Mouse (Mus musculus): ENCODE measurements around the gene 9330182L06Rik. TPM values are rescaled to one million over a fixed set of nuclear protein-coding genes. Genes with fewer than 3 reads are reported as not detected.

The 9330182L06Rik gene
- polyA plus RNA-seq, 1 experiment: 2.8 TPM

GRCm38 (mm10) chr5:9419964-9420363, 154.0 kb downstream of the 9330182L06Rik start:
- Histone ChIP-seq H3K4me1 (ENCODE audit: control insufficient read depth, insufficient read depth, low read length) (no peaks in the 10 kb centered on the region), H3K4me3 (ENCODE audit: insufficient read depth, low read length) (no peak overlapping the region), H3K27ac (ENCODE audit: insufficient read depth, low read length) (no peak overlapping the region)
- TF ChIP-seq POLR2A (IDR thresholded peaks at IDR 0.05; ENCODE audit: low read depth, low read length) (no peak), CTCF (IDR thresholded peaks at IDR 0.05; ENCODE audit: borderline replicate concordance, insufficient read depth, low read length) (peak; percentile 17; the same call in 1 of the 2 replicates)

GRCm38 (mm10) chr5:9424464-9424863, 158.5 kb downstream of the 9330182L06Rik start:
- no peaks in the 10 kb centered on the region for H3K4me1 ChIP-seq (ENCODE audit: control insufficient read depth, insufficient read depth, low read length)
- no peak for TF ChIP-seq POLR2A (IDR thresholded peaks at IDR 0.05; ENCODE audit: low read depth, low read length)
- TF ChIP-seq CTCF (IDR thresholded peaks at IDR 0.05; ENCODE audit: borderline replicate concordance, insufficient read depth, low read length): no peak
- H3K27ac ChIP-seq (ENCODE audit: insufficient read depth, low read length): no peak overlapping the region
- H3K4me3 ChIP-seq (ENCODE audit: insufficient read depth, low read length): no peak overlapping the region

DNA sequence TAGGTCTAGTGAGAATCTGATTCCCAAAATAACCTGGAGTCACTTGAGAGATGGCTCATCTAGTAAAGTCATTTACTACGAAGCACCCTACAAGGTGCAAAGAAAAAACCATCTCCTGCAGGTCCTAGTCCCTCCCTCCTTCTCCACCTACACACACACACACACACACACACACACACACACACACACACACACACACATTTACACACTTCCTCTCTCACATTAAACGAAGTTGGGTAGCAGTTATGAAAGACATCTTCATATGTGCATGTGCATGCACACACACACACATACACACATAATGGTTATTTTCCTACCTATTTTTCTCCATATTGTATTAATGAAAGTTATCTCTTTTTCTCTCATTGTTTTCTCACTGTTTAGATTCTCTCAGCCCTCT, 161.2 kb downstream of the 9330182L06Rik start:
- no peaks in the 10 kb centered on the region for H3K4me1 ChIP-seq (ENCODE audit: control insufficient read depth, insufficient read depth, low read length)
- TF ChIP-seq POLR2A (IDR thresholded peaks at IDR 0.05; ENCODE audit: low read depth, low read length) (no peak), CTCF (IDR thresholded peaks at IDR 0.05; ENCODE audit: borderline replicate concordance, insufficient read depth, low read length) (no peak)
- no peak overlapping the region for H3K27ac ChIP-seq (ENCODE audit: insufficient read depth, low read length)
- H3K4me3 ChIP-seq (ENCODE audit: insufficient read depth, low read length): no peak overlapping the region

DNA sequence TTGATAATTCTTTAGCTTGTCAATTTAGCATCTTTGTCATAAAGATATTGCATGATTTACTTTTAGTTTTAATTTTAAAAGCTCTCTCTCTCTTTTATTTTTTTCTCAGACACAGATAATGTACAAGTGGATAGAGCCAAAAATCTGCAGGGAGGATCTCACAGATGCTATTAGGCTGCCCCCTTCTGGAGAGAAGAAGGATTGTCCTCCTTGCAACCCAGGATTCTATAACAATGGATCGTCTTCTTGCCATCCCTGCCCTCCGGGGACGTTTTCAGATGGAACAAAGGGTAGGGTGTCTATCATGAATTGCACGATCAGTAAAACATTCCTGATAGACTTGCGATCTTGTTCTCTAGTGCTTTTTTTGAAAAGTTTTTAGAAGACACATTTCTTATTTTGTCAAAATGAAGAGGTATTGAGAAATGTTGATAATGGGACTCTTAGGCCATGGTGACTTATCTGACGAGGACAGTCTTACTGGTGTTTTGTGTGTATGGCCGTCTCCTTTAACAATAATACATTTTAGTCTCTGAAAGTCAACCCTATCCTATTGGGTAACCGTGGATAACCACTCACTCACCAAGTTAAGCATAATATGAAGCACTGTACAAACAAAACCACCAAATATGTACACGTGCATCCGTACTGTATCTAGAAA, 161.8 kb downstream of the 9330182L06Rik start:
- TF ChIP-seq POLR2A (IDR thresholded peaks at IDR 0.05; ENCODE audit: low read depth, low read length) (no peak), CTCF (IDR thresholded peaks at IDR 0.05; ENCODE audit: borderline replicate concordance, insufficient read depth, low read length) (no peak)
- Histone ChIP-seq H3K4me3 (ENCODE audit: insufficient read depth, low read length) (no peak overlapping the region), H3K4me1 (ENCODE audit: control insufficient read depth, insufficient read depth, low read length) (no peaks in the 10 kb centered on the region), H3K27ac (ENCODE audit: insufficient read depth, low read length) (no peak overlapping the region)

- no peak overlapping the region for H3K4me3 ChIP-seq (ENCODE audit: insufficient read depth, low read length)
- H3K27ac ChIP-seq (ENCODE audit: insufficient read depth, low read length): no peak overlapping the region
- no peaks in the 10 kb centered on the region for H3K4me1 ChIP-seq (ENCODE audit: control insufficient read depth, insufficient read depth, low read length)
- TF ChIP-seq POLR2A (IDR thresholded peaks at IDR 0.05; ENCODE audit: low read depth, low read length): no peak
- TF ChIP-seq CTCF (IDR thresholded peaks at IDR 0.05; ENCODE audit: borderline replicate concordance, insufficient read depth, low read length): no peak
These were observed 162.8 kb downstream of the 9330182L06Rik start for GRCm38 (mm10) chr5:9428728-9429127.

- Histone ChIP-seq H3K4me3 (ENCODE audit: insufficient read depth, low read length) (no peak overlapping the region), H3K4me1 (ENCODE audit: control insufficient read depth, insufficient read depth, low read length) (no peaks in the 10 kb centered on the region), H3K27ac (ENCODE audit: insufficient read depth, low read length) (no peak overlapping the region)
- TF ChIP-seq CTCF (IDR thresholded peaks at IDR 0.05; ENCODE audit: borderline replicate concordance, insufficient read depth, low read length) (no peak), POLR2A (IDR thresholded peaks at IDR 0.05; ENCODE audit: low read depth, low read length) (no peak)
These were observed 180.2 kb downstream of the 9330182L06Rik start for GRCm38 (mm10) chr5:9446146-9446545.

DNA sequence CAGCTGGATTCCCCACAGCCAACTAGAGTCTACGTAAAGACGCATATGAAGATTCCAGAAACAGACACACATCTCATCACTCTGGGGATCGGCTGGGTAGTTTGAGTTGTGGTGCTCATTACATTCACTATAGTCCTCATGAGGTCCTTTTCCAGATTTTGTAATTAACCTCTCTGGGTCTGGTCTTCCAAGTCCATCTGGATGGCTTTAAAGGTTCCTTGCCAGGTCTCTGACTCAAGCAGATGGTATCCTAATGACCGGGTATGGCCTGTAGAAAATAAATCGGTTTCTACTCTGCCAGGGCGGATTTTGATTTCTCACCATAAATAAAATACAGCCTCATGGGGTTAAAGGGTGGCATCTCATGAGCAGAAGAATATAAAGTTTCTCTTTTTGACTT, 183.0 kb downstream of the 9330182L06Rik start:
- Histone ChIP-seq H3K27ac (ENCODE audit: insufficient read depth, low read length) (no peak overlapping the region), H3K4me3 (ENCODE audit: insufficient read depth, low read length) (no peak overlapping the region), H3K4me1 (ENCODE audit: control insufficient read depth, insufficient read depth, low read length) (no peaks in the 10 kb centered on the region)
- TF ChIP-seq POLR2A (IDR thresholded peaks at IDR 0.05; ENCODE audit: low read depth, low read length) (no peak), CTCF (IDR thresholded peaks at IDR 0.05; ENCODE audit: borderline replicate concordance, insufficient read depth, low read length) (no peak)

DNA sequence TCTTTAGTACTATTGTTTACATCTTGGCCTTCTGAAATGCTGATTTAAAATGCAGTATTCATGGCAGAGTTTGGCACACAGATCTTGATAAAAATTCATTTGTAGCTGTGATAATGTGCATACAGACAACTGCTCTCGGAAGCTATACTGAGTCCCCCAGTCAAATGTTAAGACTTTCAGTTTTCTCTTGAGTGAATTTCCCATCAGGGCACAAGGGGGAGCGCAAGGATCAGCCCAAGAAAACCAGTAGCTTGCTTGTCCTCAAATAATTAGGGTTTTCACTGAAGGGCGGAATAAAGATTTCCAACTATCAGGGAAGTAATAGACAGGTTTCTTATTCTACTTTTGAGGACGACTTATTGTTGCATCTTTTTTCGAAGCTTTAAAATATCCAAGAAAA, 183.7 kb downstream of the 9330182L06Rik start:
- no peak overlapping the region for H3K4me3 ChIP-seq (ENCODE audit: insufficient read depth, low read length)
- H3K4me1 ChIP-seq (ENCODE audit: control insufficient read depth, insufficient read depth, low read length): no peaks in the 10 kb centered on the region
- no peak overlapping the region for H3K27ac ChIP-seq (ENCODE audit: insufficient read depth, low read length)
- TF ChIP-seq CTCF (IDR thresholded peaks at IDR 0.05; ENCODE audit: borderline replicate concordance, insufficient read depth, low read length): no peak
- no peak for TF ChIP-seq POLR2A (IDR thresholded peaks at IDR 0.05; ENCODE audit: low read depth, low read length)

GRCm38 (mm10) chr5:9453298-9453697, 187.4 kb downstream of the 9330182L06Rik start:
- TF ChIP-seq CTCF (IDR thresholded peaks at IDR 0.05; ENCODE audit: borderline replicate concordance, insufficient read depth, low read length) (no peak), POLR2A (IDR thresholded peaks at IDR 0.05; ENCODE audit: low read depth, low read length) (no peak)
- H3K4me3 ChIP-seq (ENCODE audit: insufficient read depth, low read length): no peak overlapping the region

GRCm38 (mm10) chr5:9477587-9477986, 211.7 kb downstream of the 9330182L06Rik start:
- Histone ChIP-seq H3K4me3 (ENCODE audit: insufficient read depth, low read length) (no peak overlapping the region), H3K27ac (ENCODE audit: insufficient read depth, low read length) (no peak overlapping the region), H3K4me1 (ENCODE audit: control insufficient read depth, insufficient read depth, low read length) (no peaks in the 10 kb centered on the region)
- TF ChIP-seq POLR2A (IDR thresholded peaks at IDR 0.05; ENCODE audit: low read depth, low read length): no peak
- no peak for TF ChIP-seq CTCF (IDR thresholded peaks at IDR 0.05; ENCODE audit: borderline replicate concordance, insufficient read depth, low read length)

More at GRCm38 (mm10) chr5:9453298-9453697, 187.4 kb downstream of the 9330182L06Rik start:
- Histone ChIP-seq H3K4me1 (ENCODE audit: control insufficient read depth, insufficient read depth, low read length) (no peaks in the 10 kb centered on the region), H3K27ac (ENCODE audit: insufficient read depth, low read length) (no peak overlapping the region)
